Mouse (Mus musculus): ENCODE data around the gene Cox19.
"Not testable (repeated sequence)": the region's sequence is repeated elsewhere in the genome, so short reads cannot be mapped to it uniquely, and the experiment has no call there.

Cox19 gene

DNA sequence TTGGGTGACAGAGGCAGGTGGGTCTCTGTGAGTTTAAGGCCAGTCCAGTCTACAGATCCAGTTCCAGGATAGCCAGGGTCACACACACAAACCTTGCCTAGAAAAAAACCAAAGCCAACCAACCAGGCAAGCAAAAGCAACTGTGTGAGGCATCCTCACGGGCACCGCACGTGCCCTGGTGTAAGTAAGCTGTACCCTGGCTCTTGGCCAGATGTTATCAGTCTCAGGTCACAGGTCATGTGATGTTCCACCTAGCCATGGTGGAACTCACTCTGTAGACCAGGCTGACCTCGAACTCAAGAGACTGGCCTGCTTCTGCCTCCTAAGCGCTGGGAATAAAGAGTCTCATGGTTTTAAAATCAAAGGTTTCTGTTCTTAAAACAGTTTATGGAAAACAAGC, 8.0 kb upstream of the Cox19 start:
- no peak for DNase-seq

- peak; percentile 96 for DNase-seq
These were observed 7.4 kb upstream of the Cox19 start for GRCm38 (mm10) chr5:139358653-139359052.

- peak; percentile 95 for DNase-seq
These were observed 4.1 kb upstream of the Cox19 start for GRCm38 (mm10) chr5:139355235-139355772.

DNA sequence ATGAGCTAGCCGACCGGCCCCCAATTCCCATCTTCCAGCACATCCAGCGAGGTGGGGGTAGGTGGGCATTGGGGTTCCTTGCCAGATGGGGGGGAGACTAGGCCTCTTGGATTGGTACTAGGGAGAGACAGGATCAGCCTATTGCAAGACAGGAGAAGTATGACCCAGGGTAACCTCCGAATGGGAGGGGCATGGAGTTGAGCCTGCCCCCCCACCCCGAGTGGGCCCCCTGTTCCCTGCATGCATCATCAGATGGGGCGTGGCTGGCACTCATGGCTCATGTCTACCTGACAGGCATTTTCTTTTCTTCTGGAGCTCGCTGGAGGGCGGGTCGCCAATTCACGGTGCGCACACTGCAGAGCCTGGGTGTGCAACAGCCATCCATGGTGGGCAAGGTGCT, 2.7 kb upstream of the Cox19 start:
- DNase-seq = no peak

DNA sequence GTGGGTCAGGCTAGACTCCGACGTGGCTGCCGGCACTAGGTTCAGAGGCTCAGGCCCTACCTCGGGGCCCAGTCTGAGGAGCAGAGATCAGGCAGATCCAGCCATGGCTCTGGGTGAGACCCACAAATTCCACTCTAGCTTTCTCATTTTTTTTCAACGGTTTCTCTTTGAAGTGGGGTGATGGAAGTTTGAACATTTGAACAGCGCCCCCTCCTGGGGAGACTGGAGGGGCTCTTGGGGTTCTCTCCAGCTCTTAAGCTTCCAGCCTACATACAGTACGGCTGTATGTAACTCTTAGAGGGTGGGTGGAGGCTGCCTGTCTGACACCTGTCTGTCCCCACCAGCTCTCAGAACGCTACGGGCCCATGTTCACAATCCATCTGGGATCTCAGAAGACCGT, 2.3 kb upstream of the Cox19 start:
- DNase-seq = no peak

DNA sequence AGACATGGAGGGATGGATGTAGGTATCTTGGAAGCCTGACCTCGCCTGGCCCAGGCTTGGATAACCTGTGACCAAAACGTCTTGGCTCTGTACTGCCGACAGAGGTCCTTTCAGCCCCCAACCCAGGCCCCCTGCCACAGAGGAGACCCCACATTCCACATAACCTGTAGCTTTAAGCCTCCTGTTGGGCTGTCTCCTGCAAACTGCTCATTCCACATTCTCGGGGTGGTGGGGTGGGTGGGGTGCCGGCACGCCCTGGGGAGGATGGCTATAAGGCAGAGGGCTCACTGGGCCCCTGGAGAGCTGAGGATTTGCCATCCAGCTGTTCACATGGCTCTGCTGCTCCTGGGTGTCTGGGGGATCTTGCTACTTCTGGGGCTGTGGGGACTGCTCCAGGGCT, 1.1 kb upstream of the Cox19 start, which contains the start of gene Cyp2w1:
Cyp2w1 (plus strand) TSS at position 301 of the 400 bp plus-strand sequence.
- no peak for DNase-seq

DNA sequence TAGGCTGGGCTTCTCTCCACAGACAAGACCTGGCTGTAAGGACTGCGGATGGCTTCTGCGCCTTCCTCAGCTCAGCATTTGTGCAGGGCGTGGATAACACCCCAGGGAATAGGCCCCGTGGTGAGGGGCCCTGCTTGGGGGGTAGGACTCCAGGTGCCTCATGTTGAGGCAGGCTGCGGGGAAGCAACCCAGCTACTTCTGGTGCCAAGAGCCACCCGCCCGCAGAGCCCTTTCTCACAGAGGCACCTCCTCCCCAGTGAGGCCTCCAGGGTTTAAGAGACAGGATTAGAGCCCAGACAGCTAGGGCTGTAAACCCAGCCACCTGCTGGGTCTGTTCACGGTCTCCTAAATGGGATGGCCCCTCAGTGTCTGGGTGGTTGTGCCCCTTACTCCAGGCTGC, 410 bp upstream of the Cox19 start:
- no peak for DNase-seq

DNA sequence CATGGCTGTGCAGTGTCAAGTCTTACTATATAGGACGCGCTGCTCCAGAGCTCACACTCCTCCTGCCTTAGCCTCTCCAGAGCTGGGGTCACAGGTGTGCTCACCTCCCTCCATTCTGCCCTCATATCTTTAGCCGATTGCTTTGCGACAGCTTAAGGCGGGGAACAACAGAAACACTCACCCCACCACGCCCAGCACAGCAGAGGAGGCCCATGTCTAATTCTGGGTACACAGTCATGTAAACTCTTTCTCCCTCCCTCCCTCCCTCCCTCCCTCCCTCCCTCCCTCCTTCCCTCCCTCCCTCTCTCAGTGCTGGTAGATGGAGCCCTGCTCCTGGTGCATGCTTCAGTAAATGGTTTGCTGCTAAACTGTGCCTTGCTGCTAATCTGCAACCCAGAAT, 1.5 kb downstream of the Cox19 start:
- DNase-seq = no peak

DNA sequence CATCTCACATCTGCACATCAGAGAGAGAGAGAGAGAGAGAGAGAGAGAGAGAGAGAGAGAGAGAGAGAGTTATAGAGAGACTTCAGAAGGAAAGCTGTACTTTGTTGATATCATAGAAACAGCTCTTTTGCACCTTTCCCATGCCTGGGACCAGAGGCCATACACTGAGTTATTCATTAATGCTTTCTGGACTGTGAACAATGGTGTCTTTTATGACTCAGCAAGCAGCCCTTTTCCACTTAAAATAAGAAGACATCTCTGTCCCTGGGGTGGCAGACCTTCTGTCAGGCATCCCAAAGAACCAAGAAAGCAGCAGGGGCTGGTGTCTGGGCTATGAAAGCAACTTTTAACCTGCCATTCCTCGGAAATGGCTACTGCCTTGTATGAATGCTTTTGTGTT, 4.0 kb downstream of the Cox19 start:
- no peak for DNase-seq

DNA sequence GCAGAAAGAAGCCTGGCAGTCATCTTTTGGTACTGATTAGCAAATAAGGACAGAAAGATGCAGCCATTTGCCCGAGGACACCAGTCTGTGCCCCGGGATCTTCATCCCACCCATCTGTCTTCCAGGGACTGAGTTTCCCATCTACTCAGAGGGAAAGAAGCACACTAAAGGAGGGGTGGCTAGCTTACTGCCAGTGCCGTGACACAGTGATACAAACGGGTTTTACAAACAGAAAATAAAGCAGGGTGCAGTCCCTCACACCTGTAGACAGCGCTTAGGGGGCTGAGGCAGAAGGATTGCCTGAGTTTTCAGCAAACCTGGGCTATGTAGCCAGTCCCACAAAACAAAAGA, 5.9 kb downstream of the Cox19 start:
- no peak for DNase-seq

DNA sequence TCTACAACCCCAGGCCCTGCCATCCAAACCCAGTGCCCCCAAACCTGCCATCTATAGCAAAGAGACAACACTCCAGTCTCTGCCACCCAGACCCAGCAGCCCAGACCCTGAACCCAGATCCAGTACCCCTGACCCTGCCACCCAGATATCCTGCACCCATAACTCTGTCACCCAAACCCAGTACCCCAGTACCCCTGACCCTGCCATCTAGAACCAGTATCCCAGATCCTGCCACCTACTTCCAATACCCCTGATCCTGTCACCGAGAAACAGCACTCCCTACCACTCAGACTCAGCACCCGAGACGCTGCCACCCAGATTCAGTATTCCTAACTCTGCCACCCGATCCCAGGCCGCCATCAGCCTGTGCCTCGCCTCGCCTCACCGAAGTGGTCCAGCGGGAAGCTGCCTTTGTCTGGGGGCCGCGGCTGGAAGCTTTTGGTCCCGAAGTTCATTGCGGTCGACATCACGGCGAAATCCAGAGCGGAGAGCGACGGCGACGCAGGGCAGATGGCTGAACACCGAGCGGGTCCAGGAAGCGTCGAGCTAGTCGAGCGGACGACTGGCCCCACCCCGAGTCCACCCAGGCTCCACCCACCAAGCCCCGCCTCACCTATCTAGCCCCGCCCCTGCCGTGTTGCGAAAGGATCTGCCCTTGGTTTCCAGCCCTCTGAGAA, 6.4 kb downstream of the Cox19 start:
- DNase-seq = peak; percentile 99

DNA sequence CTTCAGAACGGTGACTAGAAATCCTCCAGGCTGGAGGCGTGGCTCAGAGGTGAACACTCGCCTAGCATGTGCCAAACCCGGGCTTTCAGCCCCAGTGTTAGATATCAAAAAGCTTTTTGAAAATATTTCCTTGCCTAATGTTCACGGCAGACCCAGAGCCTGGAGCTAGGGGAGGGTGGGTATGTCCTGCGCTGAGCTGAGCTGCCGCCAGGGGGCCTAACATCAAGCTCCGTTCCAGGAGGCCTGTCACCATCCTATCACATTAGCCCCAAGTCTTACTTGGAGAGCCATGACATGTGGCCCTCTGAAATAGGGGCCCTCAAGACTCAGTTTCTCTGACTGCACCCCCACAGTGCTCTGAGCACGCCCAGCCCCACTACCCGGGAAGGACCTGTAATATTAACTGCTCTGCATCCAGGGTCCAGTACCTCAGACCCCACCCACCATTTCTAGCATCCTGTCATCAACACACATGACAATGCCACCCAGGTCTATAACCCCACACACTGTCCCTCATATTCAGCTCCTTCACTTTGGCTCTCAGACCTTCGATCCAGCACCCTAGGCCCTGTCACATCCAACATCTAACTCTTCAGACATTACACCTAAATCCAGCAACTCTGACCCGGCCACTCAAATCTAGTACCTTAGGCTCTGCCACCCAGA, 7.1 kb downstream of the Cox19 start:
- peak; percentile 97 for DNase-seq

DNA sequence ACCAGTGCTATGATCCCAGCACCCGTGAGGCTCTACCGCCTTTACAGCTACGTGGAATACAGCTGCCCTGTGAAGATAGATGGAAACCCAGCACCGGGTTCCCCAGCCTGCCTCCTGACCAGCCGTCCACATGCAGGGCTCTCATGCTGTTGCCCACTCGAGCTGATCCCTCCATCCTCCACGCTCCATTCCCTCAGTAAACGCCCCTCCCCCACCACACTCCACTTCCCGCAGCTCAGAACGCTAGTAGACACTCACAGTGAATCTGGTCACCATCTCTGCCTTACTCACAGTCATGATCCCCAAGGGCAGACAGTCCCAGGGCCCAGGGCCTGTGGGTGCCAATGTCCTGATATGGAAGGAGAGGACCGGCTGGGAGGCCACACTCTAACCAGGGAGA, 12.3 kb downstream of the Cox19 start:
- DNase-seq = no peak

GRCm38 (mm10) chr5:139338403-139338802, 12.8 kb downstream of the Cox19 start:
- peak; percentile 95 for DNase-seq

GRCm38 (mm10) chr5:139337826-139338370, 13.3 kb downstream of the Cox19 start:
- DNase-seq = peak; percentile 94

- no peak for DNase-seq
These were observed 15.6 kb downstream of the Cox19 start for GRCm38 (mm10) chr5:139335634-139336033.

DNA sequence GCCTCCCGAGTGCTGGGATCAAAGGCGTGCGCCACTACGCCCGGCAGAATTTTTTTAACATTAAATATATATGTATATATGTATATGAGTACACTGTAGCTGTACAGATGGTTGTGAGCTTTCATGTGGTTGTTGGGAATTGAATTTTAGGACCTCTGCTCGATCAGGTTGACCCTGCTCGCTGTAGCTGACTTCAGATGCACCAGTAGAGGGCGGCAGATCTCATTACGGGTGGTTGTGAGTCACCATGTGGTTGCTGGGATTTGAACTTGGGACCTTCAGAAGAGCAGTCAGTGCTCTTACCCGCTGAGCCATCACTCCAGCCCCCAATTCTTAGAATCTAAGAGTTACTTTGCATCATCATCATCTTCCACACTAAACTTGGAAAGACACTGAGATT, 16.8 kb downstream of the Cox19 start:
- DNase-seq = not testable (repeated sequence)

GRCm38 (mm10) chr5:139333301-139334013, 17.8 kb downstream of the Cox19 start:
- no peak for DNase-seq

DNA sequence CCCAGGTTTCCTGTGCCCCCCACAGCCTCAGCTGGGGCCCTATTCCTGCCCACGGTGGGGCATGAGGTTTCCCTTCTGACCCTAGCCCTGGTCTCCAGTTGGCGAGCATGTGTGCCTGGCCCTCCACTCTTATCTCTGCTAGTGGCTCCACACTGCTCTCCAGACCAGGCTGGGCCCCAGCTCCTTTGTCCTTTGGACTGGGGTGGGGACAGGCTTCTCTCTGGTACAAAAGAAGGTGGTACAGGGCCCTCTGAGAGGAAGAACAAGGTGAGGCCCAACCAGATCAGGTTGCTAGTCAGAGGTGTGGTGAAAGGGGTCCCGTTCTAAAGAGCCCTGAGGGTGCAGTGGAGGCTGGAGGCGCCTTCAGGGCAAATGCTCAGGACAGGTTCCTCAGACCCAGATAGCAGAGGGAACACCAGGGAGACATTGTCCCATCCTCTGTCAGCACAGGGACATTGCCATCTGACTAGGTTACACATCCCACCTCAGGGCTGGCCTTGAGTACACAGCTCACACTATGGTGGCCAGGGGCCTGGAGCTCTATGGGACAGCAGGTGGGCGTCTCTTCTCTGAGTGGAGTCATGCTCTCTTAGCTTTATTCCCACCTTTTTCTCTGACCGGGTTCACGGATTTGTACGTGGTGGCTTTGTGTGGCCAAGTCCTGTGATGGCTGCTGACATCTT, 18.5 kb downstream of the Cox19 start:
- DNase-seq = no peak

GRCm38 (mm10) chr5:139331742-139332141, 19.5 kb downstream of the Cox19 start:
- DNase-seq = peak; percentile 92

- DNase-seq = no peak
These were observed 20.5 kb downstream of the Cox19 start for GRCm38 (mm10) chr5:139330766-139331165.

- DNase-seq = no peak
These were observed 23.6 kb downstream of the Cox19 start for GRCm38 (mm10) chr5:139327634-139328020.

Data from heart, adult 11 months (tissue).